Mouse (Mus musculus) sigmoid colon, adult 10 weeks (tissue): Measurements from ENCODE around the gene Hand1. TPM values are rescaled to one million over a fixed set of nuclear protein-coding genes. Genes with fewer than 3 reads are reported as not detected.

Source experiments
- polyA plus RNA-seq: library from polyadenylated mRNA; stranded (reverse); fragments of 350-450 nt; fragmentation: Illumina TruSeq; extraction: RNeasy Lipid Tissue Mini Kit (QIAGEN cat#74804); gene quantifications from one replicate; pipeline ENCODE4 v1.2.3, GENCODE M21; 2014; ENCODE audit warnings: low read depth, low replicate concordance

Hand1 gene
- 1.5 TPM for polyA plus RNA-seq

DNA sequence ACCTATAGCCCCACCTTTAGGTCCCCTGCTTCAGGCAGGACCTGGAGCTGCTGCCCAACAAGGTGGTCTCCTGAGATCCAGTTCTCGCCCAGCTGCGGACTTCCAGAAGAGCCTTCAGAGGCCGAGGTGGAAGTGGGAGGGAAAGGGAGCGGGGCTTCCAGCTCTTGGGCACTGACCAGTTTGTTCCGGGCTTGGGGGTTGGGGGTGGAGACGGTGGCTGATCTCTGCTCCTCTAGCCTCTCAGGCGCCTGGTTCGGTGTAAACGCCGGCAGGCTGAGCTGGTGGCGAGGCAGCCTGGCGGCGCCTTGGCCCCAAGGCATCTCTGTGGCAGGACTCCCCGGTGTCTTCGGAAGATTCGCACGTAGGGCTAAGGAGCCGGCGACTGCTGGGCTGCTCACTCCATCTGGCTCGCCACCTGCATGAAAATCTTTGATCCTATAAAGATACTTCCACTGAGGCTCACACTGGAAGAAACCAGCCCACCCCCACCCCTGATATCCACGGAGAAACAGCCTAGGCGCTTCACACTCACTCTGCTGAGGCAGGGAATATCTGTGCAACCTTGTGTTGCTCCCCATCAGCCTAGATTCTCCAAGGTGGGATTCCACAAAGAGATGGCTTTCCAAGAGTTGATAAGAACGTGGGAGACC, at the start of gene Hand1:
Gene Hand1 (minus strand): TSS at position 267 of the 650 bp plus-strand sequence.

DNA sequence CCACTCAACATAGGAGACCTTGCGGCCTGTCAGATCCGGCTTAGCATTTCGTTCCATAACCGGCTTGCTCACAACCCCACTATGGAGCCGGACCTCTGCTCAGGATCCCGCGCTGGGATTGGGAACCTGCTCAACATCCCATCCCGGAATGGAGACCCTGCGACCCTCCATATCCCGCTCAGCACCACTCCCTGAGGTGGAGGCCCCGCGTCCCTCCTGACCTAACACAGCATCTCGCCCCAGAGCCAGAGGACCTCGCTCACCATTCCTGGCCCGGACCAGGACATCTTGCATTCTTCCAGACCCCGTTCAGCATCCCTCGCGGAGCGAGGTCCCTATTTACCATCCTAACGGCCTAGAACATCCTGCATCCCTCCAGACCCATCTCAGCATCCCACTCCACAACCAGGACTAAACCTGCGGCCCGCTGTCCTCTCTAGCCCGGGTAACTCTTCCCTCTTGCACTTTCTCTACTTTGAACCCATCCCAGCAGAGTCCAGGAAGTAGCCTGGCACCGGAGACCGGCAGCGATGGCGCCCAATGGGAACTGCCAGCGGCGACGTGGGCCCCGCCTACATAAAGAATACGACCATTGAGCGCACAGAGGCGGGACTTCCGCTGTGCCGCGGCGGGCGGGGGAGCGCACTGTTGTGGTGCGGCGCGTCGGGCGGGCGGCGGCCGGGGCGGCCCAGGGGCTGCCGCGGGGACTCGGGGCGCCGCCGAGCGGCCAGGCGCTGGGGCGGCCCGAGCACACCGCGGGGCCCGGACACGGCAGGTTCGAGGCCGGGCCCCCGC, 31.4 kb downstream of the Hand1 start, which contains the start of gene Sap30l:
Gene Sap30l (plus strand): TSS at position 667 of the 795 bp plus-strand sequence.

Other genes starting within 250 kb of the Hand1 start
- 4.8 TPM for gene Galnt10, start 187.4 kb downstream of the Hand1 start, polyA plus RNA-seq
- 4.0 TPM for gene Sap30l, start 31.2 kb downstream of the Hand1 start, polyA plus RNA-seq
- gene Larp1, start 176.2 kb upstream of the Hand1 start, polyA plus RNA-seq: 24.4 TPM